Mouse (Mus musculus) heart, embryonic 11.5 days (tissue): ENCODE results near the gene Myo1e. TPM values are rescaled to one million over a fixed set of nuclear protein-coding genes. Genes with fewer than 3 reads are reported as not detected.

ENCODE experiments used
- ATAC-seq: fragments of 200-750 bp; cut with Nextera tagmentation; replicated peaks from 2 replicates; pipeline ENCODE4 v1.8.0; 2017; ENCODE audit warnings: moderate library complexity; ENCODE audit not compliant: insufficient number of reproducible peaks, low FRiP score, low TSS enrichment
- H3K27ac ChIP-seq: fragments of 300-500 bp; sonication (generic); 2 replicates; pipeline ENCODE4 v1.5.1; 2014; ENCODE audit warnings: mild to moderate bottlenecking, low read depth, low read length
- H3K27me3 ChIP-seq: fragments of 300-500 bp; sonication (generic); 2 replicates; pipeline ENCODE4 v1.6.1; 2014; ENCODE audit warnings: mild to moderate bottlenecking, low read length, mixed read lengths; ENCODE audit not compliant: control insufficient read depth, insufficient read depth
- H3K36me3 ChIP-seq: fragments of 300-500 bp; sonication (generic); 2 replicates; pipeline ENCODE4 v1.6.1; 2014; ENCODE audit warnings: mild to moderate bottlenecking, low read length, moderate library complexity, mixed read lengths; ENCODE audit not compliant: control insufficient read depth, insufficient read depth
- H3K4me1 ChIP-seq: fragments of 300-500 bp; sonication (generic); 2 replicates; pipeline ENCODE4 v1.6.1; 2014; ENCODE audit warnings: low read length; ENCODE audit not compliant: control insufficient read depth, insufficient read depth
- H3K4me2 ChIP-seq: fragments of 300-500 bp; sonication (generic); 2 replicates; pipeline ENCODE4 v1.6.1; 2014; ENCODE audit warnings: mild to moderate bottlenecking, moderate library complexity
- H3K4me3 ChIP-seq: fragments of 300-500 bp; sonication (generic); 2 replicates; pipeline ENCODE4 v1.5.1; 2014; ENCODE audit warnings: low read depth, low read length
- H3K9ac ChIP-seq: fragments of 300-500 bp; sonication (generic); 2 replicates; pipeline ENCODE4 v1.6.1; 2014; ENCODE audit warnings: mild to moderate bottlenecking, low read depth, low read length, moderate library complexity
- H3K9me3 ChIP-seq: fragments of 300-500 bp; sonication (generic); replicated peaks from 2 replicates; pipeline ENCODE4 v1.6.1; 2016; ENCODE audit warnings: low read length; ENCODE audit not compliant: control insufficient read depth
- WGBS: fragments of 180-500 bp; shearing (Covaris S2); extraction: QIAGEN DNeasy Blood & Tissue Kit; methylation state at CpG from one replicate; pipeline ENCODE4 v1.1.7; 2014; ENCODE audit not compliant: insufficient replicate concordance; 5-methylcytosine and 5-hydroxymethylcytosine counted together
- polyA plus RNA-seq: library from polyadenylated mRNA; unstranded; fragments of >200 nt; fragmentation: Nextera tagmentation; extraction: Ambion mirVana; gene quantifications from 2 replicates; pipeline ENCODE4 v1.2.1, GENCODE M21; 2014

Gene Myo1e
- polyA plus RNA-seq, 1 experiment from 2014 or later = 11.2 TPM

DNA sequence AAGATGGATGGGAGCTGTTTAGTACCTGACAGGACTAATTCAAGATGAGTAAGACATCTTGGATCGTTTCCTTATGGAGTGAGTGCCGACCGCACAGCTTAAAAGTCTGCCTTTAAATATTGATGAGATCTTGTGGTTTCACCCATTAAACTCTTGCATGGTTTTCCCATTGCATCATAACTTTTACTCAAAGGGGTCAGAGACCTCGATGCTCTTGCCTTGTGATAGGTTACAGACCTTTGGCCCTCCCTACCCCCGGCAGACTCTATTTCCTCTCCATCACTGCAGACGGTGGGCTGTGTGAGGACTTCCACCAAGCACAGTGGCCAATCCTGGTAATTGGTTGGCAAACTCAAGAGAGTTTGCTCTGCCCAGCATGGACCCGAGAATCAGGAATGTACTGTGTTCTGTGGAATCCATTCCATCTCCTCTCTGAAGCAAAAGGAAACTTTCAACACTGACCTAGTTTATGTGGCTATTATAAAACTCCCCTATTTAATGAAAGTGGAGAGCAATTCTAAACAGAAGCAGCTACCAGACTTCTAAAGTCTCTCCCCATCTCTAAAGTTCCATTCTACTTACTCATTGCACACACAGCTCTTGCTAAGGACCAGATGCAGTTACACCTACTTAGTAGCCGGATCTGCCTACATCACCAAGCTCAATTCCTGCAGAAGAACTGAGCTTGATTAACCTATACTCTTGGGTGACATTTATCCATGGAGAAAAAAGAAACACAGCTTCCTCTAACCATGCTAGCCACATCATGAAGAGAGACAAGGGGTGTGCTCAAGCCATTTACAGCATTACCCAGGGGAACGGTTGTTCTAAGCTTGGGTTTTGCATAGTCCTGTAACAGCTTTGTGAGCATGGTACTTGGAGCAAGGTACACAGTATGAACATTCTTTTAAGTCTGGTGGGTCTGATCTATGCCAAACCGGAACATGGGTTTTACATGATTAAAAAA lies 25.2 kb downstream of the Myo1e start:
- H3K4me3 ChIP-seq = no peak overlapping the region
- H3K9me3 ChIP-seq = no peaks in the 10 kb centered on the region
- H3K4me2 ChIP-seq = no peak overlapping the region
- no peaks in the 10 kb centered on the region for H3K27me3 ChIP-seq
- no peak overlapping the region for H3K9ac ChIP-seq
- WGBS = 79% methylated on average over 10 of the region's 10 CpGs
- H3K4me1 ChIP-seq = no peaks in the 10 kb centered on the region
- no peak for ATAC-seq
- H3K36me3 ChIP-seq = no peaks in the 10 kb centered on the region
- H3K27ac ChIP-seq = no peak overlapping the region

DNA sequence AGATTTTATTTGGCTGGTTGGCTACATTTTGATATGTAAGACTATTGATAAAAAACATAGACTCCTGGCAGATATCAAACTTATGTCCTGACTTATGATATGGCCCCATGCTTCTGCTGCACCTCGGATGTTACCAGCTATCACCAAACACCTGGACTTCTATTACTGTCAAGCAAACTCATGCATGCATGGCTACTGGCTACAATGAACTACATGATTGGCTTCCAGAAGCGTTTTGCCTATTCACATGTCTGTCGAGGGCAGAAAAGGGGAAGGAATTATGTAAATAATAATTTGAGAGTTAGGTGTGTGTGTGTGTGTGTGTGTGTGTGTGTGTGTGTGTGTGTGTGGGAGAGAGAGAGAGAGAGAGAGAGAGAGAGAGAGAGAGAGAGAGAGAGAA lies 30.0 kb downstream of the Myo1e start:
- no peak overlapping the region for H3K4me3 ChIP-seq
- no peaks in the 10 kb centered on the region for H3K36me3 ChIP-seq
- no peak overlapping the region for H3K27ac ChIP-seq
- H3K27me3 ChIP-seq = no peaks in the 10 kb centered on the region
- no peak overlapping the region for H3K4me2 ChIP-seq
- peaks cover 9% of the 10 kb centered on the region for H3K4me1 ChIP-seq
- no peak overlapping the region for H3K9ac ChIP-seq
- WGBS = 75% methylated on average over 3 of the region's 3 CpGs
- no peak for ATAC-seq
- H3K9me3 ChIP-seq = no peaks in the 10 kb centered on the region

DNA sequence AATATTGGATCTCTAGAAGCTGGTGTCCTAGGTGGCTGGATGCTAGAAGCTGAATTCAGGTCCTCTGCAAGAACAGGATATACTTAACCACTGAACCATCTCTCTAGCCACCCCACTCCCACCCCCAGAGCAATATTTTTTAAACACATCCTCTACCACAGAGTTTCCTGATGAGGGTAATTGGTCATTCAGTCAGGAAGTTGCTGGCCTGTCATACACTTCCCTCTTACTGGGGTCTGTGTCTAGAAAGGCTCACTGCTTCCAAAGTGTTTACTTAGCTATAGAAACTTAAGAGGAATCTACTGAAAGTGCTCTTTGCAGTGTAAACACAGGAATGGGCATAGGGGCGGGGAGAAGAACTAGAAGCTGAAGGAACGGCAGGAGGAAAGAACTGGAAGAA lies 30.4 kb downstream of the Myo1e start:
- no peak overlapping the region for H3K27ac ChIP-seq
- no peaks in the 10 kb centered on the region for H3K27me3 ChIP-seq
- no peak overlapping the region for H3K9ac ChIP-seq
- no peak for ATAC-seq
- H3K36me3 ChIP-seq = no peaks in the 10 kb centered on the region
- WGBS = 28% methylated on average over 2 of the region's 2 CpGs
- H3K4me1 ChIP-seq = peaks cover 14% of the 10 kb centered on the region
- H3K4me3 ChIP-seq = no peak overlapping the region
- H3K9me3 ChIP-seq = no peaks in the 10 kb centered on the region
- no peak overlapping the region for H3K4me2 ChIP-seq

DNA sequence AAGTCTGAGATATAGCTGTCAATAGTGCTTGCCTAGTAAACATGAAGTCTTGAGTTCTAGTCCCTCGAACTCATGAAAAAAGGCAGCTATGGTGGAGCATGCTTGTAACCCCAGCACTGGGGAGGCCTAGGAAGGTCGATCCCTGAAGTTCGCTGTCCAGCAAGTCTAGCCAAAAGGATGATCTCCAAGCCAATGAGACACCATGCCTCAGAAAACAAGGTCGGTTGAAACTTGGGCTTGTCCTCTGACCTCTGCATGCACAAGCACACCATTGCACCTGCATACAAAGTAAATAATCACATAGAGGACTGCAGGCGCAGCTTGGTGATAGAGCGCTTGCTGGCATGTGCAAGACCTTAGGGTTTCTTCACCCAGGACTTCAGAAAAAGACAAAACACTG lies 31.2 kb downstream of the Myo1e start:
- WGBS = 80% methylated on average over 6 of the region's 6 CpGs
- no peaks in the 10 kb centered on the region for H3K9me3 ChIP-seq
- ATAC-seq = no peak
- H3K4me3 ChIP-seq = no peak overlapping the region
- no peak overlapping the region for H3K27ac ChIP-seq
- no peaks in the 10 kb centered on the region for H3K27me3 ChIP-seq
- no peaks in the 10 kb centered on the region for H3K36me3 ChIP-seq
- H3K4me1 ChIP-seq = peaks cover 14% of the 10 kb centered on the region
- no peak overlapping the region for H3K4me2 ChIP-seq
- no peak overlapping the region for H3K9ac ChIP-seq

DNA sequence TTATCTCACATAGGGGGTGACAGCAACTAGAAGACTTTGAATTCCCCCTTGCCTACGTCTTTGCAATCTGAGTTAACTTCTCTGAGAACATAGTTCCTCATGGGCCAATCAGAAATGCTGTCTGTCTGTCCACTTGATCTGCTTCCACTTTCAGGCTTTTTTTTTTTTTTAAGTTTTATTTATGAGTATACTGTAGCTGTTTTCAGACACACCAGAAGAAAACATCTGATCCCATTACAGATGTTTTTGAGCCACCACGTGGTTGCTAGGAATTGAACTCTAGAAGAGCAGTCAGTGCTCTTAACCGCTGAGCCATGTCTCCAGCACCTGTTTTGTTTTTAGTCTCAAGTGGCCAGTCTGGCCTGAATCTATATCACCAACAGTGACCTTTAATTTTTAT lies 32.1 kb downstream of the Myo1e start:
- Histone ChIP-seq H3K9me3 (no peaks in the 10 kb centered on the region), H3K4me2 (no peak overlapping the region), H3K36me3 (no peaks in the 10 kb centered on the region), H3K27me3 (no peaks in the 10 kb centered on the region), H3K27ac (no peak overlapping the region), H3K4me1 (peaks cover 14% of the 10 kb centered on the region), H3K9ac (no peak overlapping the region), H3K4me3 (no peak overlapping the region)
- 75% methylated on average over 3 of the region's 3 CpGs for WGBS
- ATAC-seq = no peak

DNA sequence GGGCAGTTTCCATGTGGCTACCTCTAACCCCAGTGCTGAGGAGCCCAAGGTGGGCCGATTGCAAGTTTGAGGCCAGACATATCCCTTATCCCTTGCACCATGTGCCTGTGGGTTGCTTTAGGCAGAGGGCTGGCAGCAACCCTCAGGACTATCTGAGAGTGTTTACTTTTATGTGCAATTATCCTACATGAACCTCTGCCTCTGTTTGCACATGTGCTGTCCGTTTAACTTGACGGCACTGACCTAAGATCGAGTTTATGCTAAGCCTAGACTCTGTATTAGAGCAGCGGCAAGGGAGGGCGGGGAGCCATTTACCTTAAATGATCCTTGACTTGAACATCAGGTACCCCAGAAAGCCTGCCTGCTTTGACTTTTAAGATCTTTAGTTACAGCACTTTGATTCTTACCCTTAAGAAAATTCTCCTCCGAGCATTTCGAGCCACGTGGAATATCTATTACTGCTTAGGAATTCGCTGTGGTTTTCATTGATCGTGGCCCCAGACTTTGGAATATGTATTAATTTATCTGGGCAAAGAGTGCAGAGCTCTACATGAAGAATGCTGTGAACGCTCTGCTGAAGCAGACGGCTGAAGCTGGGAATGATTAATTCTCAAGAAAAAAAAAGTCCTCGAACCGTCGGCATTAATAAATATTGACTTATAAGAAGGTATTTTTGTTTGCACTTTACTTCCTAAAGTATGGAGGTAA lies 33.7 kb downstream of the Myo1e start:
- H3K27me3 ChIP-seq = no peaks in the 10 kb centered on the region
- H3K9me3 ChIP-seq = no peaks in the 10 kb centered on the region
- H3K9ac ChIP-seq = no peak overlapping the region
- ATAC-seq = no peak
- H3K36me3 ChIP-seq = no peaks in the 10 kb centered on the region
- H3K27ac ChIP-seq = no peak overlapping the region
- H3K4me2 ChIP-seq = no peak overlapping the region
- peaks cover 14% of the 10 kb centered on the region for H3K4me1 ChIP-seq
- no peak overlapping the region for H3K4me3 ChIP-seq
- WGBS = 82% methylated on average over 16 of the region's 16 CpGs

DNA sequence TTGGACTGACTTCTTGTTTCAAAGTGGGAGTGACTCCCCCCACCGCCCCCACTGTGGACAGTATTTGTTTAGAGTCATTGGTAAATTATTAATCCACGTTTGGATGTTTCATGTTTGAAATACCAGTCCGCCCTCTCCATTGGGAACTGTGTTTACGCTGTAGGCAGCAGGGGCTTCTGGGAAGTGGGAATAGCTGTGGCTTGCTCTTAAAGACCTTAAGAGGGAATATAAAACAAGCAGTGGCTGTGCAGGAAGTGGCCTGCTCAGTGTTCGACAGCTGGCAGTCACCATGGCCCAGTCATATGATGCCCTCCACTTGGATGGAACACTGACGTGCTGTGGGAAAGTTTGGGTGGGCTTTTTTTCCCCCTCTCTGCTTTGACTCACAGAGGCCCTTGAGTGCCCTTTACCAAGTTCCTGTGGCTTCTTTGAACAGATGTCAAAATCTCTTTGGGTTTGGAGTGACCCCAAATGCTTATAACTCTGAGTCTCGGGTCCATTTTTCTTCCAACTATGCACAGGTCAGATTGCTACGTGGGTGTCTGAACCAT lies 34.3 kb downstream of the Myo1e start:
- Histone ChIP-seq H3K4me3 (no peak overlapping the region), H3K9ac (no peak overlapping the region), H3K27ac (no peak overlapping the region; the same call in 1 of the 2 replicates), H3K27me3 (no peaks in the 10 kb centered on the region), H3K4me1 (peaks cover 14% of the 10 kb centered on the region), H3K4me2 (no peak overlapping the region), H3K36me3 (no peaks in the 10 kb centered on the region), H3K9me3 (no peaks in the 10 kb centered on the region)
- no peak for ATAC-seq
- 63% methylated on average over 8 of the region's 8 CpGs for WGBS

DNA sequence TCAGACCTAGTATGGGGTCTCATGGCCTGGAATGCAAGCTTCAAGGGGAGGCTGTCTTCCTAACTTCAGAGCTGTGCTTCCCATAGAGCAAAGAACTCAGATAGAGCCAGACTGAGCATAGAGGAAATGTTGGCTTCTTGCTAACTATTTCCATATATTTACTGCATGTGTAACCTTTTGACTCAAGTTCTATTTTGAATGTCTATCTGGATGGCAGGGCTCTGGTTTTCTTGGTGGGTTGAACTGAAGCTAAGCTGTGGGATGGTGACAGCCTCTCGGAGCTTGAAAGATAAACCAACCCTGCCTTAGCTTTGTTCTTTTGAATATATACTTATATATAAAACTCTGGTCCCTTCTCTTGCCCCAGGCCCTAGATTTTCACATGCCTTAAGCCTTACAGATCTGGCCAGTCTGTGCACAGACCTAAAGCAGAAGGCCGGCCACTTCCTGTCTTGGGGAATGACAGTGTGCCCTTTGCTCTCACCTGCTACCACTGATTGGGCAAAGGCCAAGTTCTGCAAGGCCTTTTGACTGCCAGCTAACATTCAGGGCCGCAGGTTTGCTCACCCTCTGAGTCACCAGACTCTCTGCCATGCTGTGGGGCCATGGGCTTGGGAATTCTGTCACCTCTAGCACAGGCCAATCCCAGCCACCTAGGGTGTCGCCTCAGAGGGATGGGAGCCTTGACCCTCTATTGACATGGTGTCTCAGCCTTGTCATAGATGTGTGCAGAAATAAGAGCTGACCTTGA lies 35.1 kb downstream of the Myo1e start:
- ATAC-seq = no peak; the same call in 1 of the 2 replicates
- Histone ChIP-seq H3K9ac (no peak overlapping the region), H3K9me3 (no peaks in the 10 kb centered on the region), H3K4me1 (peaks cover 14% of the 10 kb centered on the region), H3K27ac (no peak overlapping the region; the same call in 1 of the 2 replicates), H3K4me2 (no peak overlapping the region), H3K4me3 (no peak overlapping the region), H3K27me3 (no peaks in the 10 kb centered on the region), H3K36me3 (no peaks in the 10 kb centered on the region)
- WGBS = 54% methylated on average over 4 of the region's 4 CpGs
